Mouse (Mus musculus) hindlimb bud, embryonic 11.5 days (tissue): ENCODE measurements around the gene Amd1.
"Not testable (repeated sequence)": the region's sequence is repeated elsewhere in the genome, so short reads cannot be mapped to it uniquely, and the experiment has no call there.

ENCODE experiments used
- DNase-seq: peaks from one replicate; pipeline ENCODE4 v3.0.0-alpha.2; 2012; ENCODE audit warnings: low read depth, low spot score; ENCODE audit errors: extremely low spot score

Gene Amd1

GRCm38 (mm10) chr10:40305989-40306388 lies 4.0 kb upstream of the Amd1 start:
- DNase-seq: no peak

GRCm38 (mm10) chr10:40301181-40302075 lies 558 bp downstream of the Amd1 start:
- DNase-seq: not testable (repeated sequence)

GRCm38 (mm10) chr10:40300648-40301171 lies 1.3 kb downstream of the Amd1 start:
- DNase-seq: peak; percentile 52

- DNase-seq: no peak
Observed at GRCm38 (mm10) chr10:40292640-40293039, 9.3 kb downstream of the Amd1 start.

GRCm38 (mm10) chr10:40286767-40287166 lies 15.2 kb downstream of the Amd1 start:
- DNase-seq: no peak

- no peak for DNase-seq
Observed at GRCm38 (mm10) chr10:40285571-40285970, 16.4 kb downstream of the Amd1 start.

- no peak for DNase-seq
Observed at GRCm38 (mm10) chr10:40284997-40285396, 17.0 kb downstream of the Amd1 start.

- DNase-seq: no peak
Observed at GRCm38 (mm10) chr10:40284179-40284831, 17.7 kb downstream of the Amd1 start.

- DNase-seq: no peak
Observed at GRCm38 (mm10) chr10:40283636-40284035, 18.4 kb downstream of the Amd1 start.

GRCm38 (mm10) chr10:40281565-40281964 lies 20.4 kb downstream of the Amd1 start:
- no peak for DNase-seq

GRCm38 (mm10) chr10:40278317-40278716 lies 23.7 kb downstream of the Amd1 start:
- no peak for DNase-seq

GRCm38 (mm10) chr10:40275991-40276390 lies 26.0 kb downstream of the Amd1 start:
- DNase-seq: no peak

GRCm38 (mm10) chr10:40273938-40274337 lies 28.0 kb downstream of the Amd1 start:
- no peak for DNase-seq

GRCm38 (mm10) chr10:40271216-40271615 lies 30.8 kb downstream of the Amd1 start:
- no peak for DNase-seq

- DNase-seq: no peak
Observed at GRCm38 (mm10) chr10:40264920-40265319, 37.1 kb downstream of the Amd1 start.

- no peak for DNase-seq
Observed at GRCm38 (mm10) chr10:40263691-40264090, 38.3 kb downstream of the Amd1 start.

GRCm38 (mm10) chr10:40262200-40262599 lies 39.8 kb downstream of the Amd1 start:
- DNase-seq: no peak

- DNase-seq: no peak
Observed at GRCm38 (mm10) chr10:40260305-40260704, 41.7 kb downstream of the Amd1 start.

- no peak for DNase-seq
Observed at GRCm38 (mm10) chr10:40259542-40259941, 42.4 kb downstream of the Amd1 start.

- peak; percentile 63 for DNase-seq
Observed at GRCm38 (mm10) chr10:40258976-40259375, 43.0 kb downstream of the Amd1 start.

GRCm38 (mm10) chr10:40258401-40258966 lies 43.5 kb downstream of the Amd1 start:
- DNase-seq: peak; percentile 92
